Mouse (Mus musculus) brain, embryonic 14.5 days (tissue): ENCODE results near the gene Mapkbp1. TPM values are rescaled to one million over a fixed set of nuclear protein-coding genes. Genes with fewer than 3 reads are reported as not detected.

ENCODE experiments used
- DNase-seq: peaks from one replicate; pipeline ENCODE4 v3.0.0-alpha.2; 2011; ENCODE audit warnings: low read depth
- CTCF ChIP-seq: fragments of 200-500 bp; IDR thresholded peaks from 2 replicates; pipeline ENCODE4 v1.5.1; 2012; ENCODE audit warnings: inconsistent platforms, mild to moderate bottlenecking, moderate library complexity, borderline replicate concordance; ENCODE audit not compliant: insufficient read depth, insufficient read length; ENCODE audit errors: extremely low read depth
- POLR2A ChIP-seq: fragments of 200-500 bp; IDR thresholded peaks from 2 replicates; pipeline ENCODE4 v1.6.1; 2012; ENCODE audit warnings: mild to moderate bottlenecking, inconsistent platforms, borderline replicate concordance; ENCODE audit not compliant: poor library complexity, insufficient read depth, insufficient read length, severe bottlenecking; ENCODE audit errors: extremely low read depth
- polyA plus RNA-seq: library from polyadenylated mRNA; depleted of rRNA; stranded (reverse); fragments of >200 nt; gene quantifications from 2 replicates; pipeline ENCODE4 v1.2.3, GENCODE M21; 2012

Gene Mapkbp1
- polyA plus RNA-seq, 1 experiment = 42.5 TPM

- peak; percentile 27 for DNase-seq
Observed at GRCm38 (mm10) chr2:119995391-119996281, 23.1 kb downstream of the Mapkbp1 start.

GRCm38 (mm10) chr2:119997354-119997753 lies 24.9 kb downstream of the Mapkbp1 start:
- TF ChIP-seq POLR2A = no peak
- no peak for TF ChIP-seq CTCF
- no peak for DNase-seq

More at GRCm38 (mm10) chr2:119995391-119996281, 23.1 kb downstream of the Mapkbp1 start:
- TF ChIP-seq CTCF (no peak), POLR2A (no peak)

GRCm38 (mm10) chr2:119999731-120000130 lies 27.2 kb downstream of the Mapkbp1 start:
- TF ChIP-seq POLR2A (no peak), CTCF (no peak)
- no peak for DNase-seq

- TF ChIP-seq CTCF = no peak
- TF ChIP-seq POLR2A = no peak
- peak; percentile 3 for DNase-seq
Observed at GRCm38 (mm10) chr2:120000882-120001584, 28.5 kb downstream of the Mapkbp1 start.

GRCm38 (mm10) chr2:120001956-120002355 lies 29.5 kb downstream of the Mapkbp1 start:
- TF ChIP-seq CTCF (no peak), POLR2A (no peak)
- DNase-seq = no peak

- TF ChIP-seq POLR2A = no peak
- TF ChIP-seq CTCF = no peak
- no peak for DNase-seq
Observed at GRCm38 (mm10) chr2:120003970-120004369, 31.5 kb downstream of the Mapkbp1 start.

- no peak for DNase-seq
- TF ChIP-seq POLR2A (no peak), CTCF (no peak)
Observed at GRCm38 (mm10) chr2:120006696-120007095, 34.2 kb downstream of the Mapkbp1 start.

GRCm38 (mm10) chr2:120007680-120008210 lies 35.2 kb downstream of the Mapkbp1 start:
- TF ChIP-seq CTCF = no peak
- TF ChIP-seq POLR2A = no peak
- DNase-seq = no peak

GRCm38 (mm10) chr2:120008672-120009071 lies 36.2 kb downstream of the Mapkbp1 start:
- no peak for DNase-seq

GRCm38 (mm10) chr2:120011462-120012200 lies 39.1 kb downstream of the Mapkbp1 start:
- no peak for TF ChIP-seq POLR2A
- peak; percentile 61; the same call in 1 of the 2 replicates for TF ChIP-seq CTCF

More at GRCm38 (mm10) chr2:120008672-120009071, 36.2 kb downstream of the Mapkbp1 start:
- TF ChIP-seq POLR2A = no peak
- no peak for TF ChIP-seq CTCF

More at GRCm38 (mm10) chr2:120011462-120012200, 39.1 kb downstream of the Mapkbp1 start:
- peak; percentile 75 for DNase-seq
